Mouse (Mus musculus) stomach, embryonic 14.5 days (tissue): ENCODE results near the gene Hmga1. TPM values are rescaled to one million over a fixed set of nuclear protein-coding genes. Genes with fewer than 3 reads are reported as not detected.

Source experiments
- ATAC-seq: fragments of 200-750 bp; cut with Nextera tagmentation; 2 replicates; pipeline ENCODE4 v1.8.0; 2017; ENCODE audit warnings: low read depth, moderate TSS enrichment; ENCODE audit not compliant: insufficient number of reproducible peaks, insufficient read depth, low FRiP score
- H3K27ac ChIP-seq: fragments of 300-500 bp; sonication (generic); 2 replicates; pipeline ENCODE4 v1.5.1; 2014; ENCODE audit warnings: mild to moderate bottlenecking, low read length, moderate library complexity, mixed read lengths
- H3K27me3 ChIP-seq: fragments of 300-500 bp; sonication (generic); 2 replicates; pipeline ENCODE4 v1.6.1; 2014; ENCODE audit warnings: low read length, control low read depth, mixed read lengths; ENCODE audit not compliant: control insufficient read depth, insufficient read depth
- H3K36me3 ChIP-seq: fragments of 300-500 bp; sonication (generic); 2 replicates; pipeline ENCODE4 v1.6.1; 2014; ENCODE audit warnings: mild to moderate bottlenecking, control low read depth, low read length, moderate library complexity, mixed read lengths; ENCODE audit not compliant: control insufficient read depth, insufficient read depth
- H3K4me1 ChIP-seq: fragments of 300-500 bp; sonication (generic); 2 replicates; pipeline ENCODE4 v1.6.1; 2014; ENCODE audit warnings: low read length, control low read depth, mixed read lengths; ENCODE audit not compliant: control insufficient read depth, insufficient read depth
- H3K4me2 ChIP-seq: fragments of 300-500 bp; sonication (generic); replicated peaks from 2 replicates; pipeline ENCODE4 v1.6.1; 2014; ENCODE audit warnings: low read depth, low read length, control low read depth
- H3K4me3 ChIP-seq: fragments of 300-500 bp; sonication (generic); 2 replicates; pipeline ENCODE4 v1.5.1; 2014; ENCODE audit warnings: low read depth, low read length, control low read depth
- H3K9ac ChIP-seq: fragments of 300-500 bp; sonication (generic); replicated peaks from 2 replicates; pipeline ENCODE4 v1.6.1; 2014; ENCODE audit warnings: low read depth, mild to moderate bottlenecking, control low read depth, low read length, moderate library complexity, mixed read lengths
- H3K9me3 ChIP-seq: fragments of 300-500 bp; sonication (generic); 2 replicates; pipeline ENCODE4 v1.6.1; 2016; ENCODE audit warnings: low read depth, low read length, control low read depth; ENCODE audit not compliant: control insufficient read depth
- WGBS: fragments of 180-500 bp; shearing (Covaris S2); extraction: QIAGEN DNeasy Blood & Tissue Kit; methylation state at CpG from one replicate; pipeline ENCODE4 v1.1.7; 2014; 5-methylcytosine and 5-hydroxymethylcytosine counted together
- polyA plus RNA-seq: library from polyadenylated mRNA; unstranded; fragments of >200 nt; fragmentation: Nextera tagmentation; extraction: Ambion mirVana; gene quantifications from 2 replicates; pipeline ENCODE4 v1.2.1, GENCODE M21; 2014

Hmga1 gene
- 231 and 239 TPM in 2 replicates for polyA plus RNA-seq

- Histone ChIP-seq H3K4me1 (peaks cover 19% of the 10 kb centered on the region), H3K4me2 (peak within 1 kb of the TSS; percentile 82), H3K4me3 (peak within 1 kb of the TSS; percentile 69), H3K27ac (peak within 1 kb of the TSS; percentile 96), H3K9me3 (no peaks in the 10 kb centered on the region), H3K36me3 (0 out of 2 replicates have a peak, but pooled peaks cover 1% of the 10 kb centered on the region), H3K27me3 (no peaks in the 10 kb centered on the region), H3K9ac (peak within 1 kb of the TSS; percentile 83)
- peak; percentile 70 for ATAC-seq
- under 1% methylated on average over 79 of the region's 79 CpGs for WGBS
Measured at GRCm38 (mm10) chr17:27556315-27557011, at the start of gene Hmga1. Gene Hmga1, plus strand, starts transcription at chr17:27556497.

- 84% methylated on average over 7 of the region's 7 CpGs for WGBS
Measured at GRCm38 (mm10) chr17:27506871-27507590, 49.3 kb upstream of the Hmga1 start.

GRCm38 (mm10) chr17:27507591-27507945 lies 48.7 kb upstream of the Hmga1 start:
- Histone ChIP-seq H3K4me3 (no peak overlapping the region), H3K27me3 (peaks cover 24% of the 10 kb centered on the region)
- 87% methylated on average over 7 of the region's 7 CpGs for WGBS

More at GRCm38 (mm10) chr17:27506871-27507590, 49.3 kb upstream of the Hmga1 start:
- ATAC-seq = no peak
- Histone ChIP-seq H3K4me1 (peaks cover 14% of the 10 kb centered on the region; the same call in 1 of the 2 replicates), H3K9ac (no peak overlapping the region), H3K4me3 (no peak overlapping the region), H3K27me3 (peaks cover 18% of the 10 kb centered on the region), H3K27ac (no peak overlapping the region), H3K4me2 (no peak overlapping the region), H3K9me3 (no peaks in the 10 kb centered on the region), H3K36me3 (no peaks in the 10 kb centered on the region)

GRCm38 (mm10) chr17:27508002-27508401 lies 48.3 kb upstream of the Hmga1 start:
- H3K4me2 ChIP-seq = no peak overlapping the region
- H3K27me3 ChIP-seq = peaks cover 26% of the 10 kb centered on the region
- H3K9ac ChIP-seq = no peak overlapping the region
- no peaks in the 10 kb centered on the region for H3K9me3 ChIP-seq
- H3K27ac ChIP-seq = no peak overlapping the region
- H3K4me1 ChIP-seq = peaks cover 20% of the 10 kb centered on the region; the same call in 1 of the 2 replicates
- H3K4me3 ChIP-seq = no peak overlapping the region
- WGBS = 66% methylated on average over 12 of the region's 12 CpGs
- ATAC-seq = no peak
- no peaks in the 10 kb centered on the region for H3K36me3 ChIP-seq

More at GRCm38 (mm10) chr17:27507591-27507945, 48.7 kb upstream of the Hmga1 start:
- Histone ChIP-seq H3K9ac (no peak overlapping the region), H3K4me1 (peaks cover 20% of the 10 kb centered on the region; the same call in 1 of the 2 replicates), H3K9me3 (no peaks in the 10 kb centered on the region), H3K36me3 (no peaks in the 10 kb centered on the region), H3K27ac (no peak overlapping the region), H3K4me2 (no peak overlapping the region)
- no peak for ATAC-seq

GRCm38 (mm10) chr17:27508513-27508912 lies 47.8 kb upstream of the Hmga1 start:
- Histone ChIP-seq H3K36me3 (no peaks in the 10 kb centered on the region), H3K4me1 (peaks cover 20% of the 10 kb centered on the region; the same call in 1 of the 2 replicates), H3K4me3 (no peak overlapping the region), H3K27me3 (peaks cover 30% of the 10 kb centered on the region), H3K9me3 (no peaks in the 10 kb centered on the region), H3K27ac (no peak overlapping the region), H3K9ac (no peak overlapping the region), H3K4me2 (no peak overlapping the region)
- 71% methylated on average over 5 of the region's 5 CpGs for WGBS
- ATAC-seq = no peak

- no peak overlapping the region for H3K4me3 ChIP-seq
- no peak overlapping the region for H3K27ac ChIP-seq
- peaks cover 33% of the 10 kb centered on the region for H3K27me3 ChIP-seq
- no peak overlapping the region for H3K4me2 ChIP-seq
- no peaks in the 10 kb centered on the region for H3K36me3 ChIP-seq
- WGBS = 79% methylated on average over 5 of the region's 5 CpGs
- no peak overlapping the region for H3K9ac ChIP-seq
- H3K9me3 ChIP-seq = no peaks in the 10 kb centered on the region
- no peak for ATAC-seq
- H3K4me1 ChIP-seq = peaks cover 20% of the 10 kb centered on the region; the same call in 1 of the 2 replicates
Measured at GRCm38 (mm10) chr17:27509056-27509455, 47.2 kb upstream of the Hmga1 start.

- Histone ChIP-seq H3K27me3 (peaks cover 39% of the 10 kb centered on the region), H3K4me2 (no peak overlapping the region), H3K9ac (no peak overlapping the region), H3K9me3 (no peaks in the 10 kb centered on the region), H3K27ac (no peak overlapping the region), H3K4me3 (no peak overlapping the region), H3K36me3 (no peaks in the 10 kb centered on the region), H3K4me1 (peaks cover 17% of the 10 kb centered on the region; the same call in 1 of the 2 replicates)
- 55% methylated on average over 9 of the region's 9 CpGs for WGBS
- no peak for ATAC-seq
Measured at GRCm38 (mm10) chr17:27510258-27511124, 45.8 kb upstream of the Hmga1 start.
